Mouse (Mus musculus): ENCODE results near the gene Smok3c. TPM values are rescaled to one million over a fixed set of nuclear protein-coding genes. Genes with fewer than 3 reads are reported as not detected.
"Not testable (repeated sequence)": the region's sequence is repeated elsewhere in the genome, so short reads cannot be mapped to it uniquely, and the experiment has no call there.

Gene Smok3c
- total RNA-seq (2021): not detected
- long read RNA-seq, experiment 1: 0 reads
- long read RNA-seq, experiment 2: 0 reads

GRCm38 (mm10) chr5:138052894-138053293 is at the start of gene Smok3c:
Gene Smok3c (plus strand): TSS chr5:138053194.
- H3K4me3 ChIP-seq; DNase-seq (ENCODE audit: low spot score in 2 of 2); H3K27ac ChIP-seq: not testable (repeated sequence)

DNA sequence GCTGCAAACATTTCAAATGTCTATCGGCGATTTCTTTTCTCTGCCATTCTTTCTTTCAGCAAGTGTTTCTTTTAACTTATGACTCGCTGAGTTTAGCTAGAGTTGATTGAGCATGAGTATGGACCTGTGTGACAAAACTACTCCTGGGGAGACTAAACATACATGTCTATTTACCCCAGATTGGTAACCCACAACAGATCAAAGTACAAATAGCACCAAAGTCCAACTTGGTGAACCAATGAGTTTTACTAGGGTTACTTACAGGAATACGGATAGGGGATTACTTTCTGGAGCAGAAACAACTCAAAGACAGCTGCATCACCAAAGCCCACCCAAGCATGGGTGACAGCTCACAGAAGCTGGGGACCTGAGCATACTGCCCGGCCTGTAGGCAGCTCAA is 43.6 kb upstream of the Smok3c start:
- no peak for TF ChIP-seq CTCF (conservative IDR thresholded peaks at IDR 0.05)
- DNase-seq (ENCODE audit: low spot score in 2 of 2): no peak
- Histone ChIP-seq H3K27ac (no peak overlapping the region), H3K4me3 (no peak overlapping the region)

- Histone ChIP-seq H3K4me3 (no peak overlapping the region), H3K27ac (no peak overlapping the region)
- no peak for DNase-seq (ENCODE audit: low spot score in 2 of 2)
- TF ChIP-seq CTCF (conservative IDR thresholded peaks at IDR 0.05): no peak
These were observed 40.6 kb upstream of the Smok3c start for GRCm38 (mm10) chr5:138012382-138012781.

GRCm38 (mm10) chr5:138016530-138016929 is 36.5 kb upstream of the Smok3c start:
- no peak for TF ChIP-seq CTCF (conservative IDR thresholded peaks at IDR 0.05)
- Histone ChIP-seq H3K4me3 (no peak overlapping the region), H3K27ac (no peak overlapping the region)
- DNase-seq (ENCODE audit: low spot score in 2 of 2): no peak

GRCm38 (mm10) chr5:138016997-138017396 is 36.0 kb upstream of the Smok3c start:
- no peak for DNase-seq (ENCODE audit: low spot score in 2 of 2)
- H3K4me3 ChIP-seq: no peak overlapping the region
- H3K27ac ChIP-seq: no peak overlapping the region
- no peak for TF ChIP-seq CTCF (conservative IDR thresholded peaks at IDR 0.05)

GRCm38 (mm10) chr5:138019577-138019976 is 33.4 kb upstream of the Smok3c start:
- H3K27ac ChIP-seq; DNase-seq (ENCODE audit: low spot score in 2 of 2); H3K4me3 ChIP-seq: not testable (repeated sequence)

- H3K27ac ChIP-seq; DNase-seq (ENCODE audit: low spot score in 2 of 2); H3K4me3 ChIP-seq: not testable (repeated sequence)
These were observed 32.0 kb upstream of the Smok3c start, which contains the start of the genes Smok3a and Smok3b for GRCm38 (mm10) chr5:138020961-138021479. Gene Smok3a (plus strand): TSS chr5:138021261. Gene Smok3b (plus strand): TSS chr5:138021429.

GRCm38 (mm10) chr5:138073803-138074202 is 20.8 kb downstream of the Smok3c start:
- DNase-seq (ENCODE audit: low spot score in 2 of 2): no peak
- no peak for TF ChIP-seq CTCF (conservative IDR thresholded peaks at IDR 0.05)
- Histone ChIP-seq H3K4me3 (no peak overlapping the region), H3K27ac (no peak overlapping the region)

GRCm38 (mm10) chr5:138075684-138076083 is 22.7 kb downstream of the Smok3c start:
- TF ChIP-seq CTCF (conservative IDR thresholded peaks at IDR 0.05): no peak
- Histone ChIP-seq H3K4me3 (no peak overlapping the region), H3K27ac (no peak overlapping the region)
- DNase-seq (ENCODE audit: low spot score in 2 of 2): no peak

- no peak for DNase-seq (ENCODE audit: low spot score in 2 of 2)
- no peak overlapping the region for H3K27ac ChIP-seq
- TF ChIP-seq CTCF (conservative IDR thresholded peaks at IDR 0.05): no peak
These were observed 23.2 kb downstream of the Smok3c start for GRCm38 (mm10) chr5:138076148-138076547.

DNA sequence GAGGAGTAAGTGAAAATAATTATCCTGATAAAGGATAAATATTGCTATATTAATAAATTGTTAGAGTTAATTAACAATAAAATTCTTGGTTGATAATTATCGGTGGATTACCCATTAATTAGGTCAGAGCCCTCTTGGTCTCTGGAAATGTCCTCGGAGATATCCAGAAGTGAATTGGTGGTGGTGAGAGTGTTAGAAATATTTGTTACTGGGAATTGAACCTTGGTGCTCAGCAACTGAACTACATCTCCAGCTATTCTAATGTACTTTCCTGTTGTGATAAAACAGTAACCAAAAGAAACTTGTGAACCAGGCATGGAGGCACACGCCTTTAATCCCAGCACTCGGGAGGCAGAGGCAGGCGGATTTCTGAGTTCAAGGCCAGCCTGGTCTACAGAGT is 27.5 kb downstream of the Smok3c start:
- no peak for DNase-seq (ENCODE audit: low spot score in 2 of 2)
- Histone ChIP-seq H3K27ac (no peak overlapping the region), H3K4me3 (no peak overlapping the region)
- TF ChIP-seq CTCF (conservative IDR thresholded peaks at IDR 0.05): no peak

More at GRCm38 (mm10) chr5:138076148-138076547, 23.2 kb downstream of the Smok3c start:
- H3K4me3 ChIP-seq: no peak overlapping the region

GRCm38 (mm10) chr5:138081446-138081845 is 28.5 kb downstream of the Smok3c start:
- H3K27ac ChIP-seq: no peak overlapping the region
- H3K4me3 ChIP-seq: no peak overlapping the region
- no peak for TF ChIP-seq CTCF (conservative IDR thresholded peaks at IDR 0.05)
- DNase-seq (ENCODE audit: low spot score in 2 of 2): no peak

DNA sequence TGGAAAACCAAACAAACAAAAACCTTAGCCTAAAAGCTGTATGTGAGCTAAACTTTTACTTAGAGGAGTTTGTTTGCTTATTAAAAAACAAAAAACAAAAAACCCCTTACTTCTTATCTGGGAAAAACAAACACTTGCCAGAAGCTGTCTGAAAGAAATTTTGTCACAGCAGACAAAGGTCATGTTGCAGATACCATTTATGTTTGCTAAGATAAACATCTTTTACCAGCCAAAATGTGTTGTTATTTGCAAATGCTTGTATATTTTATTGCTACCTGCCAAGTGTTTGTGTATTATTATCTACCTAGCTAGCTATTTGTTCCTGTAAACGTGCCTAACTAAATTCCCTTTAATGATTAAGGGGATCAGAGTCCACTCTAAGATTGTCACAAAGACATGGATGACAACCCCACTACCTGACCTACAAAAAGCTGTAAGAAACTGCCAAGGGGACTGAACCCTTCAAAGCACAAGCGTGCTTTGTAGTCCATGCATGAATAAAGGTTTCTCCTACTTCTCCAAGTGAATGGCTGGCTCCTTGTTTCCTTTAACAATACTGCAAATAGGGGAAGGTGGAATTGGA is 30.4 kb downstream of the Smok3c start:
- no peak for DNase-seq (ENCODE audit: low spot score in 2 of 2)
- Histone ChIP-seq H3K27ac (no peak overlapping the region), H3K4me3 (no peak overlapping the region)
- TF ChIP-seq CTCF (conservative IDR thresholded peaks at IDR 0.05): no peak

DNA sequence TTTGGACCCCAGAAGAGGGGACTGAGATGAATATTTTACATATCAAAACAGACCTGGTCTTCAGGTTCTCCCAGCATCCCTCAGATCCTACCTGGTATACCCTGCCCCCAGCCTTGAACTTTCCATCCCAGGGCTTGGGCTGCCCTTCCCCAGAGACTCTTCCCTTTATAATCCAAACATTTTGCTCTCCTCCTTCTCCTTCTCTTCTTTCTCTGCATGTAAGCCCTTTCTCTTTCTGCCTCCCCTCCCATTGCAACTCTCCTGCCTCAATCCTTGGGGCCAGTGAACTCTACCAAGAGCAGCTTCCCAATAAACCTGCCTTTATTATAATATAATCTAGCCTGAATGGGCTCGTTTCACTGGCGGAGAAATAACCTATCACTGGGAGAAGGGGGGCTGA is 30.9 kb downstream of the Smok3c start:
- no peak overlapping the region for H3K27ac ChIP-seq
- no peak for DNase-seq (ENCODE audit: low spot score in 2 of 2)
- no peak for TF ChIP-seq CTCF (conservative IDR thresholded peaks at IDR 0.05)

More for the DNA sequence above, 30.9 kb downstream of the Smok3c start:
- no peak overlapping the region for H3K4me3 ChIP-seq
